Mouse (Mus musculus): ENCODE data around the gene Tubb2a. TPM values are rescaled to one million over a fixed set of nuclear protein-coding genes. Genes with fewer than 3 reads are reported as not detected.

The Tubb2a gene
- 213 and 217 TPM in 2 replicates for polyA plus RNA-seq (2014; fragmentation: Nextera tagmentation; extraction: Ambion mirVana)

DNA sequence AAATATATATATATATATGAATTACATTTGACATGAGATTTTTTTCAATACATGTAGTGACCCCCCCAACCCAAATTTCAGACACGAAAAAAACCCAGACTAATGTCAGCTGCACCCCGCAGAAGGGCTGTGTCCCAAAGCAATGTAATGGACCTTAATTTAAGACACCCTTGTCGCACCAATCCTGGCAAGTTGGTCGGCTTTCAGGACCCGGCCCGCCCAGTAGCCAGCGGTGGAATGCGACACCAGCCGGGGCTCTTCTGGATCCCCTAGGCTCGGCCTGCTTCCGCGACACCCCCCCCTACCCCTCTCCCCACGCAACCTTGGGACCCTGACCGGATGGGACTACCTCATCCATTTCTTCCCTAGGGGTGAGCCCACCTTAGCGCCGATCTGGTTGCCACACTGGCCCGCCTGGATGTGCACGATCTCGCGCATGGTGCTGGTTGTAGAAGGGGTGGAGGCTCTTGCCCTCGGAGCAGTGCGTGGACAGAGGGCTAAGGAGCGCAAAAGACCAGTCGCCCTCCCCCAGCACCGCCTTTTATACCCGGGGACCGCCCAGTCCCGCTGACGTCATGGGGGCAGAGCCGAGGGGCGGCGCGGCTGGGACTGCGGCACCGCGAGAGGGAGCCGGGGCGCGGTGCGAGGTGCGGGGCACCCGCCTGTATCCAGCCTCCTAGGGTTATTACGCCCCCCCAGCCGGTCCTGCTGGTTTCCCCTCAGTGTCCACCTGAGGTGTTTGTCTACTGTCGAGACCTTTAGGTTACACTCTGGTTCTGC, at the start of gene Tubb2a:
Gene Tubb2a, minus strand, starts transcription at position 516 of the 780 bp plus-strand sequence.
- H3K27me3 ChIP-seq (ENCODE audit: control insufficient read depth, insufficient read depth, low read length) = no peaks in the 10 kb centered on the region
- peak within 1 kb of the TSS; percentile 78 for H3K4me2 ChIP-seq (replicated peaks; ENCODE audit: low read depth, low read length)
- H3K9ac ChIP-seq (replicated peaks; ENCODE audit: low read depth, low read length) = peak within 1 kb of the TSS; percentile 63
- H3K9me3 ChIP-seq (ENCODE audit: control insufficient read depth, low read depth, low read length) = no peaks in the 10 kb centered on the region
- H3K4me1 ChIP-seq (ENCODE audit: control insufficient read depth, insufficient read depth, low read length) = peaks cover 9% of the 10 kb centered on the region; the same call in 1 of the 2 replicates
- peak within 1 kb of the TSS; percentile 79 for H3K4me3 ChIP-seq (ENCODE audit: low read depth, low read length)
- WGBS = 1% methylated on average over 45 of the region's 45 CpGs
- H3K36me3 ChIP-seq (ENCODE audit: control insufficient read depth, insufficient read depth, low read length) = peaks cover 3% of the 10 kb centered on the region; the same call in 1 of the 2 replicates
- ATAC-seq (ENCODE audit: insufficient number of reproducible peaks, insufficient read depth, low FRiP score, low read depth) = peak; percentile 90
- H3K27ac ChIP-seq (ENCODE audit: low read length) = peak within 1 kb of the TSS; percentile 44; the same call in 1 of the 2 replicates

DNA sequence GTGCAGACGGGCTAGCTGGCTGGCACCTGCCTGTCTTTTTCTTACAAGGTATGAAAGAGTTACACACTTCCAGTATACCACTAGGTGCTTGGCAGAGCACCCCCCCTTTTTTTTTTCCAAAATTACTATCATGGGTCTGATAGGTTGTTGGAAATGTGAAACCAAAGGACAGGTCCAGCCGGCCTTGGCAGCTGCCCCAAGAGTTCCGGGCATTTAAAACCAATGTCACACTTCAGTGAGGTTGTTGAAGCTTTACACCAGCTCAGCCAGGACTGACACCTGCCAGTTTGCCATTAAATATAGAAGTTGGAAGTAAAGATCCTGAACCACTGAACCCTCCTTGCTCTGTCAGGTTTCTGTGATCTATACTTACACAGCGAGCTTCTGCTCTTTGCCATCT, 47.9 kb upstream of the Tubb2a start:
- no peaks in the 10 kb centered on the region; the same call in 1 of the 2 replicates for H3K36me3 ChIP-seq (ENCODE audit: control insufficient read depth, insufficient read depth, low read length)
- H3K27me3 ChIP-seq (ENCODE audit: control insufficient read depth, insufficient read depth, low read length) = no peaks in the 10 kb centered on the region
- H3K9ac ChIP-seq (replicated peaks; ENCODE audit: low read depth, low read length) = no peak overlapping the region
- H3K9me3 ChIP-seq (ENCODE audit: control insufficient read depth, low read depth, low read length) = no peaks in the 10 kb centered on the region
- no peak for ATAC-seq (ENCODE audit: insufficient number of reproducible peaks, insufficient read depth, low FRiP score, low read depth)
- H3K4me1 ChIP-seq (ENCODE audit: control insufficient read depth, insufficient read depth, low read length) = peaks cover 5% of the 10 kb centered on the region; the same call in 1 of the 2 replicates
- no peak overlapping the region for H3K4me2 ChIP-seq (replicated peaks; ENCODE audit: low read depth, low read length)
- no peak overlapping the region for H3K4me3 ChIP-seq (ENCODE audit: low read depth, low read length)
- no peak overlapping the region for H3K27ac ChIP-seq (ENCODE audit: low read length)
- WGBS = 85% methylated on average over 4 of the region's 4 CpGs

DNA sequence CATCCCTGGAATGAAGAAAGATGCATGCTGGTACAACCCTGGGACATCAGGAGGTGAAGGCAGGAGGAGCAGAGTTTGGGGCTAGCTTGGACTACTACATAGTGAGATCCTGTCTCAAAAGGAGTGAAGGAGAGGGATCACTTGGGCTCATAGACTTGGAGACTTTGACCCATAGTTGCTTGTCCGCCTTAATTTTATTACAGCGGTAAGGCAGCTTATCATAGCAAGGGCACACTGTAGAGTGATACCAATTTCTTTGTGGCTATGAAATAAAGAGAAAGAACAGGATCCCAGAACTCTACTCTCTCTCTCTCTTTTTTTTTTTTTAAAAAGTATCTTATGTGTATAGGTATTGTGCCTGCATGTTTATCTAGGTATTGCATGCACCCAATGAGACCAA, 42.7 kb upstream of the Tubb2a start:
- no peak for ATAC-seq (ENCODE audit: insufficient number of reproducible peaks, insufficient read depth, low FRiP score, low read depth)
- Histone ChIP-seq H3K36me3 (ENCODE audit: control insufficient read depth, insufficient read depth, low read length) (no peaks in the 10 kb centered on the region; the same call in 1 of the 2 replicates), H3K4me1 (ENCODE audit: control insufficient read depth, insufficient read depth, low read length) (no peaks in the 10 kb centered on the region), H3K9me3 (ENCODE audit: control insufficient read depth, low read depth, low read length) (no peaks in the 10 kb centered on the region), H3K4me3 (ENCODE audit: low read depth, low read length) (no peak overlapping the region), H3K27ac (ENCODE audit: low read length) (no peak overlapping the region), H3K4me2 (replicated peaks; ENCODE audit: low read depth, low read length) (no peak overlapping the region), H3K9ac (replicated peaks; ENCODE audit: low read depth, low read length) (no peak overlapping the region), H3K27me3 (ENCODE audit: control insufficient read depth, insufficient read depth, low read length) (no peaks in the 10 kb centered on the region)
- 96% methylated on average over 2 of the region's 2 CpGs for WGBS

DNA sequence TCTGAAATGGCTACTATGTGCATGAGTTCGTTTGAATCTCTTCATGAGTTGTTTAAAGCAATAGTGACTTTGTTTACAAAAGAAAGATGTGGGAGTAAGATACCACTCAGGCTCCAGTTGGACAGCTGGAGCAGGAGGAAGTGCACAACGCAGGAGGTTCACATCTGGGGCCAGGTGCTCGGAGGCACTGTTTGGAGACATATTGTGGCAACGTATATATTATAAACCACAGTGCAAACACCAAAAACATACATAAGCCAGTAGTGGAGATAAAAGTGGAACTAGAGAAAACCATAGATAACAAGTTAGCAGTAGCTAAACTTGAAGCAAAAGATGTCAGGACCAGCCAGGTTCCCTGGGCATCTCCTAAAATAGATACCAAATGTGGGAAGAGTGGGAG, 41.6 kb upstream of the Tubb2a start:
- Histone ChIP-seq H3K4me1 (ENCODE audit: control insufficient read depth, insufficient read depth, low read length) (no peaks in the 10 kb centered on the region), H3K4me2 (replicated peaks; ENCODE audit: low read depth, low read length) (no peak overlapping the region), H3K4me3 (ENCODE audit: low read depth, low read length) (no peak overlapping the region), H3K9ac (replicated peaks; ENCODE audit: low read depth, low read length) (no peak overlapping the region), H3K27me3 (ENCODE audit: control insufficient read depth, insufficient read depth, low read length) (no peaks in the 10 kb centered on the region), H3K36me3 (ENCODE audit: control insufficient read depth, insufficient read depth, low read length) (no peaks in the 10 kb centered on the region), H3K9me3 (ENCODE audit: control insufficient read depth, low read depth, low read length) (no peaks in the 10 kb centered on the region), H3K27ac (ENCODE audit: low read length) (no peak overlapping the region)
- 19% methylated on average over 4 of the region's 4 CpGs for WGBS
- no peak for ATAC-seq (ENCODE audit: insufficient number of reproducible peaks, insufficient read depth, low FRiP score, low read depth)

DNA sequence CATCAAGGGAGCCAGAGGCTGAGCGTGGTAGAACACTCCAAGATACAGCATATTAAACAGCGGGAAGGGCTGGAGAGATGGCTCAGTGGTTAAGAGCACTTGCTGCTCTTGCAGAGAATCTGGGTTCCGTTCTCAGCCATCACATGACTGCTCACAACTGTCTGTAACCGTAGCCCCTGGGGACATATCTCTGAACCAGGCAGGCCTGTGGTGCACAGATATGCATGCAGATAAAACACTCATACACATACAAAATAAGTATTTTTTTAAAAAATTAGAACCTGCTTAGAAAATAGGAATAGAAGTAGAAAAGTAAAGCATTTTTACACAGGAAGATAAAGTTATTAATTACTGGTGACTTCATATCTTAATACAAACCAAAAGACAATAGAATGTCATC, 41.0 kb upstream of the Tubb2a start:
- Histone ChIP-seq H3K9me3 (ENCODE audit: control insufficient read depth, low read depth, low read length) (no peaks in the 10 kb centered on the region), H3K4me1 (ENCODE audit: control insufficient read depth, insufficient read depth, low read length) (no peaks in the 10 kb centered on the region), H3K27me3 (ENCODE audit: control insufficient read depth, insufficient read depth, low read length) (no peaks in the 10 kb centered on the region), H3K27ac (ENCODE audit: low read length) (no peak overlapping the region), H3K36me3 (ENCODE audit: control insufficient read depth, insufficient read depth, low read length) (no peaks in the 10 kb centered on the region), H3K4me2 (replicated peaks; ENCODE audit: low read depth, low read length) (no peak overlapping the region), H3K4me3 (ENCODE audit: low read depth, low read length) (no peak overlapping the region), H3K9ac (replicated peaks; ENCODE audit: low read depth, low read length) (no peak overlapping the region)
- 71% methylated on average over 4 of the region's 4 CpGs for WGBS
- ATAC-seq (ENCODE audit: insufficient number of reproducible peaks, insufficient read depth, low FRiP score, low read depth) = no peak

DNA sequence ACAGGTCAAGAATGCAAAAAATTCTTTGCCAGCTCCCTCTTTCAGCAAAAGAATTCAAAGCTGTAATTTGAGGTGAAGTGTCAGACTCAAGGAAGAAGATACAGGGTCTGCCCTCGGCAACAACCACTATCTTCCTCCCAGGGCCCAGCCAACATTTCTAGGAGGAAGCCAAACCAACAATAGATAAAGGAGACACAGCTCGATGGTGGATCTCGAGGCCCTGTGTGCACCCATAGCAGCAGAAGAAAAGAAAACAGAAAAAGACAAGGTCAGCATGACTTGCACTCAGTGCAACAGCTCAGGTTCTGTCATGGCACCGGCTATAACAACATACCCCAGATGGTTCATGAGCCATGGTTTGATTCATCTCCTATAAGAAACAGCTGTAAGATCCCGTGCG, 38.7 kb upstream of the Tubb2a start:
- Histone ChIP-seq H3K4me3 (ENCODE audit: low read depth, low read length) (no peak overlapping the region), H3K4me2 (replicated peaks; ENCODE audit: low read depth, low read length) (no peak overlapping the region), H3K4me1 (ENCODE audit: control insufficient read depth, insufficient read depth, low read length) (no peaks in the 10 kb centered on the region), H3K9me3 (ENCODE audit: control insufficient read depth, low read depth, low read length) (no peaks in the 10 kb centered on the region), H3K27ac (ENCODE audit: low read length) (no peak overlapping the region), H3K9ac (replicated peaks; ENCODE audit: low read depth, low read length) (no peak overlapping the region), H3K36me3 (ENCODE audit: control insufficient read depth, insufficient read depth, low read length) (no peaks in the 10 kb centered on the region), H3K27me3 (ENCODE audit: control insufficient read depth, insufficient read depth, low read length) (no peaks in the 10 kb centered on the region)
- WGBS = 70% methylated on average over 6 of the region's 6 CpGs
- no peak for ATAC-seq (ENCODE audit: insufficient number of reproducible peaks, insufficient read depth, low FRiP score, low read depth)

DNA sequence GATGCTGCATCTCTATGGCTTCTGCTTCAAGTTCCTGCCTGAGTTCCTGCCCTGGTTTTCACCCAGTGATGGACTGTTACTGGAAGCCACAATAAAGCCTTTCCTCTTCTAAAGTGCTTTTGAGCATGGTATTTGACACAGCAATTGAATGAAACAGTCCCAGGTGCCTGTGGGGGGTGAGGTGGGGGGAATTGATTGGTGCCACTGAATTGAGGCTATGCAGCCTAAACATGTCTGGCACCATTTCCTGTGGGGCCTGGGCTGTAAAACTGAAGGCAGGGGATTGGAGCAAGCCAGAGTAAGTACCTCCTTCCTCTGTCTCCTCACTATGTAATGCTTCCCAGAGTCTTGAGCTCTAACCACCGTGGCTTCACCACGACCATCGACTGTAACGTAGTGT, 36.8 kb upstream of the Tubb2a start:
- Histone ChIP-seq H3K4me2 (replicated peaks; ENCODE audit: low read depth, low read length) (no peak overlapping the region), H3K36me3 (ENCODE audit: control insufficient read depth, insufficient read depth, low read length) (no peaks in the 10 kb centered on the region), H3K27ac (ENCODE audit: low read length) (no peak overlapping the region), H3K9ac (replicated peaks; ENCODE audit: low read depth, low read length) (no peak overlapping the region), H3K4me1 (ENCODE audit: control insufficient read depth, insufficient read depth, low read length) (no peaks in the 10 kb centered on the region), H3K27me3 (ENCODE audit: control insufficient read depth, insufficient read depth, low read length) (no peaks in the 10 kb centered on the region), H3K9me3 (ENCODE audit: control insufficient read depth, low read depth, low read length) (no peaks in the 10 kb centered on the region), H3K4me3 (ENCODE audit: low read depth, low read length) (no peak overlapping the region)
- ATAC-seq (ENCODE audit: insufficient number of reproducible peaks, insufficient read depth, low FRiP score, low read depth) = no peak
- 80% methylated on average over 4 of the region's 4 CpGs for WGBS

DNA sequence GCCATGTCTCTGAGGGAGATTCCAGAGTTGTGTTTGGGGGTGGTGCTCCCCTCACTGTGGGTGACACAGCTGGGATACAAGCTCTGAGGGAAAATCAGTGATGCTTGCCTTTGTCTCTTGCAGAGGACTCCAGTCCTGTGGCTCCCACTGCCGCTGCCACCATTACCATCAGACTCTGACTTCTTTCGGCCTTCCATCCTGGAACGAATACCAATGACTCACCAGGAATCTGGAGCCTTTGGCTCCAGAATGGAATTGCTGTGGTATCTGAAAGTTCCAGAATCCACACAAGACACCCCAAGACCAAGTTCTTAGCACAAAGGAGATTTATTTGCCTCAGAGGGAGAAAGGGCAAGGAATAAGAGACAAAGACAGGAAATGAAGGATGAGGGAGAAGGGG, 35.3 kb upstream of the Tubb2a start:
- 84% methylated on average over 3 of the region's 3 CpGs for WGBS
- H3K4me3 ChIP-seq (ENCODE audit: low read depth, low read length) = no peak overlapping the region
- H3K4me2 ChIP-seq (replicated peaks; ENCODE audit: low read depth, low read length) = no peak overlapping the region
- no peaks in the 10 kb centered on the region for H3K36me3 ChIP-seq (ENCODE audit: control insufficient read depth, insufficient read depth, low read length)
- H3K27me3 ChIP-seq (ENCODE audit: control insufficient read depth, insufficient read depth, low read length) = no peaks in the 10 kb centered on the region
- no peak for ATAC-seq (ENCODE audit: insufficient number of reproducible peaks, insufficient read depth, low FRiP score, low read depth)
- H3K9ac ChIP-seq (replicated peaks; ENCODE audit: low read depth, low read length) = no peak overlapping the region
- H3K4me1 ChIP-seq (ENCODE audit: control insufficient read depth, insufficient read depth, low read length) = no peaks in the 10 kb centered on the region
- no peak overlapping the region for H3K27ac ChIP-seq (ENCODE audit: low read length)
- H3K9me3 ChIP-seq (ENCODE audit: control insufficient read depth, low read depth, low read length) = no peaks in the 10 kb centered on the region
